Mouse (Mus musculus) C2C12 (cell line): ENCODE measurements around the gene Gm10100. TPM values are rescaled to one million over a fixed set of nuclear protein-coding genes. Genes with fewer than 3 reads are reported as not detected.
"Not testable (repeated sequence)": the region's sequence is repeated elsewhere in the genome, so short reads cannot be mapped to it uniquely, and the experiment has no call there.

ENCODE experiments used
- H3K27me3 ChIP-seq: one replicate; pipeline ENCODE4 v1.6.1; 2011; ENCODE audit not compliant: control insufficient read depth, insufficient read depth, insufficient read length
- H3K36me3 ChIP-seq: one replicate; pipeline ENCODE4 v1.6.1; 2011; ENCODE audit not compliant: control insufficient read depth, insufficient read depth
- H3K4me3 ChIP-seq: one replicate; pipeline ENCODE4 v1.5.1; 2011; ENCODE audit warnings: mild to moderate bottlenecking, control low read depth; ENCODE audit not compliant: poor library complexity, insufficient read depth, severe bottlenecking
- H3K79me2 ChIP-seq: one replicate; pipeline ENCODE4 v1.6.1; 2011; ENCODE audit not compliant: control insufficient read depth, insufficient read depth
- H3K79me3 ChIP-seq: one replicate; pipeline ENCODE4 v1.6.1; 2011; ENCODE audit warnings: low read depth, control low read depth
- H3ac ChIP-seq: one replicate; pipeline ENCODE3; 2011; ENCODE audit warnings: low read depth; ENCODE audit not compliant: control insufficient read depth, insufficient read length
- CEBPB ChIP-seq: IDR thresholded peaks from one replicate; pipeline ENCODE4 v1.6.1; 2011; ENCODE audit warnings: low read depth, mild to moderate bottlenecking, control low read depth, moderate library complexity
- CTCF ChIP-seq: IDR thresholded peaks from one replicate; pipeline ENCODE4 v1.5.1; 2011; ENCODE audit not compliant: control insufficient read depth, insufficient read depth, insufficient read length
- FOSL1 ChIP-seq: IDR thresholded peaks from one replicate; pipeline ENCODE4 v1.8.0; 2011; ENCODE audit warnings: mild to moderate bottlenecking, low read length; ENCODE audit not compliant: poor library complexity, insufficient read depth, severe bottlenecking
- MAX ChIP-seq: IDR thresholded peaks from one replicate; pipeline ENCODE4 v1.6.1; 2011; ENCODE audit warnings: mild to moderate bottlenecking, control low read depth
- MYOD1 ChIP-seq: IDR thresholded peaks from one replicate; pipeline ENCODE4 v1.6.1; 2011; ENCODE audit warnings: low read depth; ENCODE audit not compliant: control insufficient read depth, insufficient read length
- MYOG ChIP-seq: IDR thresholded peaks from one replicate; pipeline ENCODE4 v1.6.1; 2011; ENCODE audit not compliant: control insufficient read depth, insufficient read length; ENCODE audit errors: extremely low read depth
- USF1 ChIP-seq: IDR thresholded peaks from one replicate; pipeline ENCODE4 v1.6.1; 2011; ENCODE audit warnings: low read depth, mild to moderate bottlenecking, control low read depth, moderate library complexity
- polyA plus RNA-seq: library from polyadenylated mRNA; unstranded; fragments of >200 nt; fragmentation: generic; extraction: Trizol; gene quantifications from one replicate; pipeline ENCODE4 v1.2.1, GENCODE M21; 2012; ENCODE audit warnings: missing spikeins

Gm10100 gene
- polyA plus RNA-seq, 1 experiment = not detected

- no peak overlapping the region for H3ac ChIP-seq
- TF ChIP-seq CTCF (no peak), CEBPB (no peak), MAX (no peak), MYOG (no peak), FOSL1 (no peak), MYOD1 (no peak), USF1 (no peak)
- no peak overlapping the region for H3K4me3 ChIP-seq
- H3K79me3 ChIP-seq = no peaks in the 10 kb centered on the region
- no peaks in the 10 kb centered on the region for H3K79me2 ChIP-seq
- H3K36me3 ChIP-seq = no peaks in the 10 kb centered on the region
- no peaks in the 10 kb centered on the region for H3K27me3 ChIP-seq
These were observed 43.4 kb downstream of the Gm10100 start for GRCm38 (mm10) chr10:77769727-77770126.

DNA sequence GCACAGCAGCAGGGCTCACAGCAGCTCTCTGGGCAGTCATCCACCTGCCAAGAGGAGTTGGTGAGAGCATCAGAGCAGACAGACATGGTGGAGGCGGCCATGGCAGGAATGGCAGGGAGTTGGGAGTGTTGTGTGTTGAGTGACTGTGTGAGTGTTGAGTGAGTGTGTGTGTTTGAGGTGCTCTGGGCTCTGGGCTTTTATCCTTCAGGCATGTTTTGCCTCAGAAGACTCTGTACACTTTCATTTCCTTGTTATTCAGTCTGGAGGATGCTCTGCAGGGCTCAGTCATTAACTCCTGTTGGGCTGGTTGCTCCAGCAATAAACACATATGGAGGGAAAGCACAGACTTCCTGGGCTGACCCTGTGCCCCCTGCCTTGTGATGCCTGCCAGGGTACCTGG is 44.9 kb downstream of the Gm10100 start, which contains the start of gene Gm3238:
Gene Gm3238, minus strand, starts transcription at position 101 of the 400 bp plus-strand sequence.
- not testable (repeated sequence) for H3K79me2 ChIP-seq, H3K36me3 ChIP-seq, H3ac ChIP-seq, H3K79me3 ChIP-seq, H3K27me3 ChIP-seq, H3K4me3 ChIP-seq

GRCm38 (mm10) chr10:77772142-77772541 is 45.9 kb downstream of the Gm10100 start:
- H3K4me3 ChIP-seq, H3K79me3 ChIP-seq, H3K79me2 ChIP-seq, H3ac ChIP-seq, H3K27me3 ChIP-seq, H3K36me3 ChIP-seq: not testable (repeated sequence)

Other genes starting within 250 kb of the Gm10100 start
- 45.2 TPM for gene Fam207a, start 210.7 kb upstream of the Gm10100 start, polyA plus RNA-seq
- gene Itgb2, start 196.2 kb upstream of the Gm10100 start, polyA plus RNA-seq = 0.47 TPM
- gene Pttg1ip, start 144.8 kb upstream of the Gm10100 start, polyA plus RNA-seq = 96.1 TPM
- 152 TPM for gene Sumo3, start 120.4 kb upstream of the Gm10100 start, polyA plus RNA-seq
- 5.1 TPM for gene Gm49325, start 120.3 kb upstream of the Gm10100 start, polyA plus RNA-seq
- gene Ube2g2, start 104.2 kb upstream of the Gm10100 start, polyA plus RNA-seq = 85.5 TPM
- gene Tspear, start 39.9 kb upstream of the Gm10100 start, polyA plus RNA-seq = not detected
- gene Gm19402, start 35.7 kb upstream of the Gm10100 start, polyA plus RNA-seq = not detected
- not detected for gene Gm9508, start 29.3 kb upstream of the Gm10100 start, polyA plus RNA-seq
- gene Gm10272, start 19.9 kb upstream of the Gm10100 start, polyA plus RNA-seq = not detected
- not detected for gene Gm10024, start 15.0 kb upstream of the Gm10100 start, polyA plus RNA-seq
- gene Gm10142, start 10.7 kb upstream of the Gm10100 start, polyA plus RNA-seq = not detected
- gene Krtap12-1, start 5.9 kb upstream of the Gm10100 start, polyA plus RNA-seq = not detected
- not detected for gene Gm18596, start 16.2 kb downstream of the Gm10100 start, polyA plus RNA-seq
- gene Gm9736, start 24.9 kb downstream of the Gm10100 start, polyA plus RNA-seq = not detected
- not detected for gene Gm3233, start 33.2 kb downstream of the Gm10100 start, polyA plus RNA-seq
- gene Gm3238, start 44.8 kb downstream of the Gm10100 start, polyA plus RNA-seq = not detected
- not detected for gene Gm7138, start 50.5 kb downstream of the Gm10100 start, polyA plus RNA-seq
- not detected for gene Gm3250, start 56.1 kb downstream of the Gm10100 start, polyA plus RNA-seq
- gene Gm7137, start 61.7 kb downstream of the Gm10100 start, polyA plus RNA-seq = not detected
- not detected for gene Gm9639, start 68.6 kb downstream of the Gm10100 start, polyA plus RNA-seq
- not detected for gene Gm19668, start 72.6 kb downstream of the Gm10100 start, polyA plus RNA-seq
- gene Gm9507, start 85.4 kb downstream of the Gm10100 start, polyA plus RNA-seq = not detected
- not detected for gene Gm2696, start 88.2 kb downstream of the Gm10100 start, polyA plus RNA-seq
- not detected for gene Krtap10-4, start 100.6 kb downstream of the Gm10100 start, polyA plus RNA-seq
- gene Krtap10-10, start 109.5 kb downstream of the Gm10100 start, polyA plus RNA-seq = not detected
- gene Gm36176, start 120.3 kb downstream of the Gm10100 start, polyA plus RNA-seq = not detected
- gene Gm10318, start 126.4 kb downstream of the Gm10100 start, polyA plus RNA-seq = not detected
- not detected for gene Gm3285, start 135.5 kb downstream of the Gm10100 start, polyA plus RNA-seq
- gene Lrrc3, start 176.1 kb downstream of the Gm10100 start, polyA plus RNA-seq = 0.01 TPM
- gene Trpm2, start 244.1 kb downstream of the Gm10100 start, polyA plus RNA-seq = 0.02 TPM